Mouse (Mus musculus) layer of hippocampus, adult 2 months (tissue): ENCODE measurements around the gene Tut1. TPM values are rescaled to one million over a fixed set of nuclear protein-coding genes. Genes with fewer than 3 reads are reported as not detected.

Experiments
- DNase-seq, 2 experiments: peaks; one replicate each; pipeline ENCODE4 v3.0.0; 2022; ENCODE audit warnings: low spot score in 2 of 2
- H3K27ac ChIP-seq: fragments of 200-600 bp; 2 replicates; pipeline ENCODE4 v1.8.1; 2022
- H3K4me3 ChIP-seq: fragments of 200-600 bp; 2 replicates; pipeline ENCODE4 v1.8.1; 2022; ENCODE audit warnings: mild to moderate bottlenecking
- CTCF ChIP-seq: fragments of 200-600 bp; conservative IDR thresholded peaks from 2 replicates; pipeline ENCODE4 v1.8.1; 2022; ENCODE audit warnings: antibody characterized with exemption, mild to moderate bottlenecking, moderate library complexity
- total RNA-seq, 2 experiments: library from RNA; stranded (reverse); gene quantifications; 2 replicates each; pipeline ENCODE4 v1.2.3; 2021

The Tut1 gene
- total RNA-seq, 2 experiments from 2014 or later, result 20.7 to 20.8 TPM

DNA sequence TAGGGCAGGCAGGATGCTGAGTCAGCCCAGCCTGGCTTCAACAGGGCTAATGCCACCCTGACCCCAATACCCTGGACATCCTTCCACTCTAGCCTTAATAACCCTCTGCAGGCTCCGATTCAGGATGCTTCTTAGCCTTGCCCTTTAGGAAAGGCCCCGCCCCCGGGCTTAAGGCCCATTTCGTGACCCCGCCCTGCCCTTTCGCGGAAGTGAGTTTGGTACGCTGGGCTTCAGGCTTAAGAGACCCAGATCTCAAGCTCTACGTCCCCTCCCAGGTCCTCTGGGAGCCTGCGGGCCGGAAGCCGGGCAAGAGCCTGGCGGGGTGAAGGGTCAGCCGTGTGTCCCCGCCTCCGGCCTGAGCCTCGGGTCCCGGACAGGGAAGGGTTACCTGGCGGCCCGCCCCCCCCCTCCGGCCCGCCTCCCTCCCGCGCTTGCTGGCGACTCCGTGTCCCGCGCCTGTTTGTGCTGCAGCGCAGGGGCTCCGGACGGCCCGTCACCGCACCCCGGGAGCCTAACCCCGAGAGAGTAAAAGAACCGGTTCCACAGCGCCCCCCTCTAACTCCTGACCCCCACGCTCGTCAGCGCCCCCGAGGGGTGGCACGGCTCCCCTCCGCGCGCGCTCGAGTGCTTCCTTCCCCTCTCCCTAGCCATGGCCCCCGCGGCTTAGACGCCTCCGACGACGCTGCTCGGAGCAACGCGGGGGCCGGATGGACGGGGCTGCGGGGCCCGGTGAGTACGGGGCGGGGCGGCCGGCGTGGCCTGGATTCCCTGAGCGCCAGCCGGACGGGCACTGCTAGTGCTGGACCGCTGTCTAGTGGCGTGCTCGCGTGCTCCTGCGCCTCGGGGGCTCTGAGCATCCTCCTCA, 24.2 kb upstream of the Tut1 start, which contains the start of the genes Rom1 and Eml3:
Gene Rom1, minus strand, starts transcription at position 133 of the 865 bp plus-strand sequence.
Gene Eml3, plus strand, starts transcription at position 329 of the 865 bp plus-strand sequence.
- H3K27ac ChIP-seq, result peak within 1 kb of the TSS; percentile 85
- TF ChIP-seq CTCF, result peak; percentile 64
- DNase-seq, result peak in 1 of 2 experiments; percentile 49
- peak within 1 kb of the TSS; percentile 68 for H3K4me3 ChIP-seq

GRCm38 (mm10) chr19:8930117-8930516, 23.5 kb upstream of the Tut1 start:
- Histone ChIP-seq H3K27ac (peak overlapping the region; percentile 85), H3K4me3 (peak overlapping the region; percentile 68)
- no peak for TF ChIP-seq CTCF
- no peak for DNase-seq

GRCm38 (mm10) chr19:8930771-8931170, 22.9 kb upstream of the Tut1 start:
- no peak for TF ChIP-seq CTCF
- DNase-seq, result no peak
- Histone ChIP-seq H3K27ac (no peak overlapping the region), H3K4me3 (no peak overlapping the region)

GRCm38 (mm10) chr19:8936736-8937135, 16.9 kb upstream of the Tut1 start:
- Histone ChIP-seq H3K27ac (no peak overlapping the region), H3K4me3 (no peak overlapping the region)
- no peak for TF ChIP-seq CTCF
- DNase-seq, result no peak

DNA sequence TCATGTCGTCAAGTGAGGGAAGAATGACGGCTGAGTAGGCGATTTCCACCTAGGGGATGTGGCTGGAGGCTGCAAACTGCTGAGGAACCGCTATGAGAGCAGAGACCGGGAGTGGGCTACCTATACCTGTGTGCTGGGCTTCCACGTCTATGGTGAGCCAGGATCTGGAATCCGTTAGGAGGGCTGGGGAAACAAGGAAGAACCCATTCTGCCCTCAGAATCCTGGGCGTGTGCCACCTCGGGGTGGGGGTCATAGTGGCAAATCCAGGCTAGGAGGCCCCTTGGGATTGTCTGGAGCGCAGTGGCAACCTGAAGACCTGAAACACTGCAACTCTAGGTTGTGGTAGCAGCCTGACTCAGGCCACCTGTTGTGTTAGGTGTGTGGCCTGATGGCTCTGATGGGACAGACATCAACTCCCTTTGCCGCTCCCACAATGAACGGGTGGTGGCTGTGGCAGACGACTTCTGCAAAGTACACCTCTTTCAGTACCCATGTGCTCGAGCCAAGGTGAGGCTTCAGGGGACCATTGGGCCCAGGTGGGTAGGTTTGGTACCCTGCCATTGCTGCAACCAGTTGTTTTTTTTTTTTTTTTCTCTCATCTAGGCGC, 13.0 kb upstream of the Tut1 start:
- Histone ChIP-seq H3K4me3 (no peak overlapping the region), H3K27ac (no peak overlapping the region; the same call in 1 of the 2 replicates)
- TF ChIP-seq CTCF, result no peak
- DNase-seq, result no peak

DNA sequence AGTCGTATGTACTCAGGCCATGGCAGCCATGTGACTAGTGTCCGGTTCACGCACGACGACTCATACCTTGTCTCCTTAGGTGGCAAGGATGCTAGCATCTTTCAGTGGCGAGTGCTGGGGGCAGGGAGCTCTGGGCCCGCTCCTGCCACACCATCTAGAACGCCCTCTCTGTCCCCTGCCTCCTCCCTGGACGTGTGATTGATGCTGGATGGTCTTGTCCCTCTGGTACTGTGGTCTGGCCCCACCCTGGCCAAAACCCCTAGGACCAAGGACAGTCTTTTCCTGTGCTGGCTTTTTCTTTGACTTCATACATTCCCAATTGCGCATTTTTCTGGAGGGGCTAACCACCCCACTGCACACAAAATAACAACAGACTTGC, 12.5 kb upstream of the Tut1 start:
- no peak for DNase-seq
- TF ChIP-seq CTCF, result no peak
- Histone ChIP-seq H3K27ac (peak overlapping the region; percentile 97), H3K4me3 (peak overlapping the region; percentile 89)

DNA sequence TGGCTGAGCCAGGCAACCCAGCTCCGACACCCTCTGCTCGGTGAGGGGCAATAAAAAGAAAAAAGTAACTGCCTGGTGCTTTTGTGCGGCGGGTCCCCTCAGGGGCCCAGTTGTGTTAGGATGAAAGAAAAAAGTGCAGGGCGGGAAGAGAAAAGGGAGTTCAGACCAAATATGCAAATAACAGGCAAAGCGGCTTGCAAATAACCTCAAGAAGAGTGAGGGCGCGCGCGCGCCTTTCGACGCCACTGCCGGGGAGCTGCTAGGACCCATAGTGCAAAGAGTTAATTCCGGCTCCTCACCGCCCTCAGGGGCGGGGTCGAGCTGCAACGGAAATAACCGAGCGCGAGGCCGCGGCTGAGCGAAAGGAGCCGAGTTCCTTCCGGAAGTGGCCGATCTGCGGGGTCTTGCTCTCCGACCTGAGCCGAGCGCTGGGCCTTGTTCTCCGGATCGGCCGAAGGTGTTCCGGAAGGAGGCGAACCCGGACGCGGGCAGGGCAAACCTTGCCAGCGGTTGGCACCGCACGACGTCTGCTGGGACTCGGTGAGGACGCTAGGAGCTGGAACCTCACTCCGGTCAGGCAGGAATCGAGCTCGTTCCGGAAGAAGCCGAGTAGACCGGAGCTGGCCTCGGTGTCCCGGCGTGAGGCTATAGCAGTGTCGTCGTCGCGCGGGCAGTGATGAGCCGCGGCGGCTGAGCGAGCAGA, 12.0 kb upstream of the Tut1 start, which contains the start of gene Mta2:
Gene Mta2, plus strand, starts transcription at position 361 of the 703 bp plus-strand sequence.
- DNase-seq, result peak; percentile 93 to 95
- Histone ChIP-seq H3K4me3 (peak within 1 kb of the TSS; percentile 89), H3K27ac (peak within 1 kb of the TSS; percentile 97)
- peak; percentile 37; the same call in 1 of the 2 replicates for TF ChIP-seq CTCF

- H3K4me3 ChIP-seq, result peak overlapping the region; percentile 89
- peak in 1 of 2 experiments; percentile 46 for DNase-seq
- TF ChIP-seq CTCF, result no peak
- peak overlapping the region; percentile 97 for H3K27ac ChIP-seq
Measured at GRCm38 (mm10) chr19:8942276-8942964, 11.2 kb upstream of the Tut1 start.

DNA sequence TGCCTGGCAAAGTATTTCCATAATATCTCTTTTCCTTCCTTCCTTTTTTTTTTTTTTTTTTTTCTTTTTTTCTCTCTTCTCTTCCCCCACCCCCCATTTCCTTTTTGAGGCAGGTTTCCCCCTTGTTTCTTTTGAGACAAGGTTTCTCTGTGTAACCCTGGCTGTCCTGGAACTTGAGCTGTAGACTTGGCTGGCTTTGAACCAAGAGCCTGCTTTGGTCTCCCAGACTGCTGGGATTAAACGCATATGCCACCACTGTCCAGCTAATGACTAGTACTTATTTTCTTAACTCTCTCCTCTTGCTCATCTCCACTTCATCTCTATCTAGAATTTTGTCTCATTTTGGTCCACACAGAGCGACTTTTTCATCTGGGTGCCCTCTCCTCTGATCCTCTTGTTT, 10.6 kb upstream of the Tut1 start:
- no peak for DNase-seq
- Histone ChIP-seq H3K4me3 (peak overlapping the region; percentile 89), H3K27ac (no peak overlapping the region)
- TF ChIP-seq CTCF, result no peak

DNA sequence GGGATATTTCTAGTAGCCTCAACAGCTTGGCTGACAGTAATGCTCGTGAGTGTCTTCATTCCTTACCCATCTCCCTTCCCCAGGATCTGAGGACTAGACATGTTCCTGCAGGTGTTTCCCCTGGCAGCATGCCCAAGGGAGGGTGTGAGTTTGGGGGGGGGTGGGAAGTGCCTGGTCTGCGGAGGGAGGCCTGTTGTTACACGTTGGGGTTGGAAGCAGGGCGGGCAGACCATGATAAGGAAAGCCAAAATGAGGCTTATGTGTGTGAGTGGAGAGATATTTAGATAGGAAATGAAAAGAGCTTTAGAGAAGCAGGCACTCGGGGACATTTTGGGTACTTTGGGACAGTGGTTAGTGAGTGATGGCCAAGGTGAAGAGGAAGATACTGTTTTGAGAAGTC, 9.6 kb upstream of the Tut1 start:
- Histone ChIP-seq H3K27ac (no peak overlapping the region), H3K4me3 (no peak overlapping the region; the same call in 1 of the 2 replicates)
- DNase-seq, result no peak
- no peak for TF ChIP-seq CTCF

DNA sequence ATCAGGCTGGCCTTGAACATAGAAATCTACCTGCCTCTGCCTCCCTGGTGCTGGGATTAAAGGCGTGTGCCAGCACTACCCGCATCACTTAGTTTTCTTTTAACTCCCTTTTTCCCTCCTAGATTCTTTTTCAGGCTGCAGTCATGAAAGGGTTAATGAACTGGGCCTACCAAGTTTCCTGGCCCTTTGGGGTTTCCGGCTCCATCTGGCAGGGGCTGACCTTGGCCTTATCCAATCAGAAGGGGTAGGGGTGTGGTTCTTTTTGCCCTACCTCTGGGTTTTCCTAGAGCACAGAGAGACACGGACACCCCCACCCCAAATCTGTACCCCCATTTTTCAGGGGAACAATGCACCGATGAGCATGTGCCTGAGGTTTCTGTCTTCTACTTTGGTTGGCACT, 8.9 kb upstream of the Tut1 start:
- TF ChIP-seq CTCF, result no peak
- Histone ChIP-seq H3K27ac (0 out of 2 replicates have a peak overlapping the region, but pooled peaks have one; percentile 8), H3K4me3 (peak overlapping the region; percentile 13)
- no peak for DNase-seq

DNA sequence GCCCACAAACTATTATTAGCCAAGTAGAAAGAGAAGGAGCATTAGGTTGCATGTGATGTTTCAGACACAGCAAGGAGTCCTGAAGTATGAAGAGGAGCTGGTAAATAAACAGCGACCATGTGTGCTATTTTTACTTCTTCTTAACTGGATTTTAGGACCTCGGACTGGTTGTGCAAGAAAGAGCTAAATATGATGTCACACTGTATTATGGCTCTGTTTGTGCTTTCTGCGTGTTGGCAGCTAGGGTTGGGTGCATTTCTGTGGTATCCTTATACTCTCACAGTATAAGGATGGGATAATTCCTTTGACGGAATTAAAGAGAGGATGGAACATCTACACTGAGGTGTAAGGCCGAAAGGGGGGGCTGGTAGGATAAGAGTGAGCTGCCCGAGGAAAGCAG, 8.4 kb upstream of the Tut1 start:
- DNase-seq, result no peak
- Histone ChIP-seq H3K27ac (0 out of 2 replicates have a peak overlapping the region, but pooled peaks have one; percentile 8), H3K4me3 (peak overlapping the region; percentile 13)
- no peak for TF ChIP-seq CTCF
